Mouse (Mus musculus): ENCODE results near the gene Olfr181. TPM values are rescaled to one million over a fixed set of nuclear protein-coding genes. Genes with fewer than 3 reads are reported as not detected.

The Olfr181 gene
- not detected in 2 replicates for polyA plus RNA-seq (2016; fragmentation: Nextera tagmentation; extraction: Ambion mirVana)

- WGBS, result 57% methylated on average over 1 of the region's 1 CpGs
- no peak for ATAC-seq (ENCODE audit: low FRiP score)
Observed at GRCm38 (mm10) chr16:58928655-58929054, at the start of gene Olfr181. Olfr181 (minus strand) TSS chr16:58928755.

GRCm38 (mm10) chr16:58929292-58929691, 737 bp upstream of the Olfr181 start, which contains the start of gene Olfr180:
Olfr180 (minus strand) TSS chr16:58929392.
- H3K4me2 ChIP-seq (replicated peaks), result no peak within 1 kb of the TSS
- no peaks in the 10 kb centered on the region for H3K9me3 ChIP-seq (replicated peaks)
- no peak for ATAC-seq (ENCODE audit: low FRiP score)
- no peaks in the 10 kb centered on the region for H3K4me1 ChIP-seq
- no peaks in the 10 kb centered on the region for H3K36me3 ChIP-seq
- no peaks in the 10 kb centered on the region for H3K27me3 ChIP-seq
- H3K27ac ChIP-seq, result no peak within 1 kb of the TSS
- WGBS, result 87% methylated on average over 4 of the region's 4 CpGs
- H3K9ac ChIP-seq, result no peak within 1 kb of the TSS
- H3K4me3 ChIP-seq, result no peak within 1 kb of the TSS

More at GRCm38 (mm10) chr16:58928655-58929054, at the start of gene Olfr181:
- H3K36me3 ChIP-seq, result no peaks in the 10 kb centered on the region
- H3K27me3 ChIP-seq, result no peaks in the 10 kb centered on the region
- H3K9ac ChIP-seq, result no peak within 1 kb of the TSS
- no peaks in the 10 kb centered on the region for H3K4me1 ChIP-seq
- no peak within 1 kb of the TSS for H3K4me3 ChIP-seq
- H3K9me3 ChIP-seq (replicated peaks), result no peaks in the 10 kb centered on the region
- no peak within 1 kb of the TSS for H3K4me2 ChIP-seq (replicated peaks)
- no peak within 1 kb of the TSS for H3K27ac ChIP-seq

- Histone ChIP-seq H3K4me3 (no peak within 1 kb of the TSS), H3K27ac (no peak within 1 kb of the TSS), H3K9me3 (replicated peaks) (no peaks in the 10 kb centered on the region), H3K36me3 (no peaks in the 10 kb centered on the region), H3K27me3 (no peaks in the 10 kb centered on the region), H3K4me1 (no peaks in the 10 kb centered on the region), H3K4me2 (replicated peaks) (no peak within 1 kb of the TSS), H3K9ac (no peak within 1 kb of the TSS)
- WGBS, result 95% methylated on average over 3 of the region's 3 CpGs
- ATAC-seq (ENCODE audit: low FRiP score), result no peak
Observed at GRCm38 (mm10) chr16:58891963-58892362, 36.6 kb downstream of the Olfr181 start, which contains the start of gene Olfr178. Olfr178 (minus strand) TSS chr16:58892063.

DNA sequence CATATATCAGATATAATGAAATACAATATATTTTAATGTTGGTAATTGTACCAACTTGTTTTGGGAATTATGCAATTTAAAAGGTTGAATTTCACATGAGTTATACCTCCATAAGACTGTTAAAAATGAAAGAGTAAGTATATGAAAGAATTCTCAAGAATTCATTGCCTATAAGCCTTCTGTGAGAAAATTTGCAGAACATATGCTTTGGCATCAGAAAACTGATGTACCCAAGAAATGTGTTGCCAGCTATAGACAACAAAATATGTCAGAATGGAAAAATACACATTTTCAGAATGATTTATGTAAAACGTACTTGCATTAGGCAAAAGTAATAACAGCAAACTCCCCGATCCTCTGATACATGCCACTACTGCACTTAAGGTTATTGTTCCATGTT, 44.1 kb downstream of the Olfr181 start:
- no peak overlapping the region for H3K4me2 ChIP-seq (replicated peaks)
- ATAC-seq (ENCODE audit: low FRiP score), result no peak
- no peak overlapping the region for H3K9ac ChIP-seq
- H3K9me3 ChIP-seq (replicated peaks), result no peaks in the 10 kb centered on the region
- no peak overlapping the region for H3K4me3 ChIP-seq
- H3K4me1 ChIP-seq, result no peaks in the 10 kb centered on the region
- H3K36me3 ChIP-seq, result no peaks in the 10 kb centered on the region
- H3K27me3 ChIP-seq, result no peaks in the 10 kb centered on the region
- WGBS, result 90% methylated on average over 2 of the region's 2 CpGs
- H3K27ac ChIP-seq, result no peak overlapping the region

Other genes starting within 250 kb of the Olfr181 start
- gene Gpr15, start 209.7 kb downstream of the Olfr181 start, polyA plus RNA-seq (2016; fragmentation: Nextera tagmentation; extraction: Ambion mirVana), result not detected in 2 replicates
- gene Cldnd1, start 200.8 kb downstream of the Olfr181 start, polyA plus RNA-seq (2016; fragmentation: Nextera tagmentation; extraction: Ambion mirVana), result 120 and 133 TPM in 2 replicates
- not detected in 2 replicates for gene Olfr172, start 165.6 kb downstream of the Olfr181 start, polyA plus RNA-seq (2016; fragmentation: Nextera tagmentation; extraction: Ambion mirVana)
- not detected in 2 replicates for gene Olfr173, start 128.5 kb downstream of the Olfr181 start, polyA plus RNA-seq (2016; fragmentation: Nextera tagmentation; extraction: Ambion mirVana)
- not detected in 2 replicates for gene Olfr175-ps1, start 102.0 kb downstream of the Olfr181 start, polyA plus RNA-seq (2016; fragmentation: Nextera tagmentation; extraction: Ambion mirVana)
- not detected in 2 replicates for gene Olfr177, start 54.0 kb downstream of the Olfr181 start, polyA plus RNA-seq (2016; fragmentation: Nextera tagmentation; extraction: Ambion mirVana)
- gene Olfr178, start 36.7 kb downstream of the Olfr181 start, polyA plus RNA-seq (2016; fragmentation: Nextera tagmentation; extraction: Ambion mirVana), result not detected in 2 replicates
- not detected in 2 replicates for gene Olfr180, start 637 bp upstream of the Olfr181 start, polyA plus RNA-seq (2016; fragmentation: Nextera tagmentation; extraction: Ambion mirVana)
- not detected in 2 replicates for gene Olfr183, start 66.6 kb upstream of the Olfr181 start, polyA plus RNA-seq (2016; fragmentation: Nextera tagmentation; extraction: Ambion mirVana)
- not detected in 2 replicates for gene Olfr186, start 101.5 kb upstream of the Olfr181 start, polyA plus RNA-seq (2016; fragmentation: Nextera tagmentation; extraction: Ambion mirVana)
- not detected in 2 replicates for gene Olfr187, start 111.0 kb upstream of the Olfr181 start, polyA plus RNA-seq (2016; fragmentation: Nextera tagmentation; extraction: Ambion mirVana)
- gene Olfr190, start 149.2 kb upstream of the Olfr181 start, polyA plus RNA-seq (2016; fragmentation: Nextera tagmentation; extraction: Ambion mirVana), result not detected in 2 replicates
- gene Olfr191, start 161.1 kb upstream of the Olfr181 start, polyA plus RNA-seq (2016; fragmentation: Nextera tagmentation; extraction: Ambion mirVana), result not detected in 2 replicates
- not detected in 2 replicates for gene Olfr193, start 183.1 kb upstream of the Olfr181 start, polyA plus RNA-seq (2016; fragmentation: Nextera tagmentation; extraction: Ambion mirVana)
- not detected in 2 replicates for gene Olfr194, start 192.3 kb upstream of the Olfr181 start, polyA plus RNA-seq (2016; fragmentation: Nextera tagmentation; extraction: Ambion mirVana)
- gene Olfr195, start 218.3 kb upstream of the Olfr181 start, polyA plus RNA-seq (2016; fragmentation: Nextera tagmentation; extraction: Ambion mirVana), result not detected in 2 replicates
- gene Olfr196, start 241.7 kb upstream of the Olfr181 start, polyA plus RNA-seq (2016; fragmentation: Nextera tagmentation; extraction: Ambion mirVana), result not detected in 2 replicates